Mouse (Mus musculus) myocyte (in vitro differentiated cells): ENCODE measurements at regions not wholly inside any gene's neighbourhood (a gene's known extent, or its start where the extent isn't known, plus 50 kb on each side); places are given as distances from the start of the nearest gene placed in this dataset.

Experiments used
- H3K27me3 ChIP-seq: one replicate; pipeline ENCODE4 v1.6.1; 2011; ENCODE audit not compliant: control insufficient read depth, insufficient read depth, insufficient read length
- H3K36me3 ChIP-seq: one replicate; pipeline ENCODE4 v1.6.1; 2011; ENCODE audit not compliant: control insufficient read depth, insufficient read depth
- H3K4me2 ChIP-seq: one replicate; pipeline ENCODE4 v1.6.1; 2011; ENCODE audit warnings: low read depth, control low read depth
- H3K4me3 ChIP-seq: one replicate; pipeline ENCODE4 v1.5.1; 2011; ENCODE audit warnings: mild to moderate bottlenecking, control low read depth, moderate library complexity
- H3K79me2 ChIP-seq: one replicate; pipeline ENCODE4 v1.6.1; 2011; ENCODE audit not compliant: control insufficient read depth, insufficient read depth
- H3ac ChIP-seq: one replicate; pipeline ENCODE4 v1.6.1; 2011; ENCODE audit not compliant: control insufficient read depth, insufficient read length
- CEBPB ChIP-seq: IDR thresholded peaks from 2 replicates; pipeline ENCODE4 v1.6.1; 2011; ENCODE audit warnings: mild to moderate bottlenecking, moderate library complexity; ENCODE audit not compliant: poor library complexity, insufficient read depth, severe bottlenecking
- E2F4 ChIP-seq: IDR thresholded peaks from one replicate; pipeline ENCODE4 v1.6.1; 2011; ENCODE audit warnings: mild to moderate bottlenecking, control low read depth, moderate library complexity; ENCODE audit not compliant: insufficient read depth
- MAX ChIP-seq: IDR thresholded peaks from one replicate; pipeline ENCODE4 v1.6.1; 2011; ENCODE audit warnings: low read depth, mild to moderate bottlenecking, control low read depth
- MYOD1 ChIP-seq, 3 experiments: IDR thresholded peaks; one replicate each; pipeline ENCODE4 v1.6.1; 2011; ENCODE audit warnings: control low read depth in 2 of 3, low read depth in 2 of 3, mild to moderate bottlenecking in 2 of 3, moderate library complexity in 1 of 3; ENCODE audit not compliant: insufficient read length in 2 of 3, control insufficient read depth in 1 of 3
- MYOG ChIP-seq, 3 experiments: IDR thresholded peaks; one replicate each; pipeline ENCODE4 v1.6.1; 2011; ENCODE audit warnings: control low read depth in 2 of 3, low read depth in 2 of 3, mild to moderate bottlenecking in 2 of 3; ENCODE audit not compliant: insufficient read length in 2 of 3, control insufficient read depth in 1 of 3, insufficient read depth in 1 of 3
- POLR2A ChIP-seq: IDR thresholded peaks from one replicate; pipeline ENCODE4 v1.6.1; 2011; ENCODE audit warnings: low read depth, mild to moderate bottlenecking, control low read depth, moderate library complexity; ENCODE audit not compliant: insufficient read length
- POLR2AphosphoS2 ChIP-seq: IDR thresholded peaks from one replicate; pipeline ENCODE4 v1.6.1; 2011; ENCODE audit warnings: low read depth, control low read depth; ENCODE audit not compliant: insufficient read length
- REST ChIP-seq: IDR thresholded peaks from one replicate; pipeline ENCODE4 v1.6.1; 2011; ENCODE audit warnings: mild to moderate bottlenecking, control low read depth, moderate library complexity; ENCODE audit not compliant: insufficient read depth, insufficient read length
- SRF ChIP-seq: IDR thresholded peaks from one replicate; pipeline ENCODE4 v1.6.1; 2011; ENCODE audit warnings: low read depth; ENCODE audit not compliant: control insufficient read depth, insufficient read length
- TCF12 ChIP-seq: IDR thresholded peaks from one replicate; pipeline ENCODE4 v1.6.1; 2011; ENCODE audit warnings: mild to moderate bottlenecking, control low read depth; ENCODE audit not compliant: poor library complexity, insufficient read depth, severe bottlenecking
- TCF3 ChIP-seq: IDR thresholded peaks from one replicate; pipeline ENCODE4 v1.6.1; 2011; ENCODE audit warnings: low read depth, control low read depth; ENCODE audit not compliant: insufficient read length
- USF1 ChIP-seq: IDR thresholded peaks from one replicate; pipeline ENCODE4 v1.6.1; 2011; ENCODE audit warnings: low read depth, mild to moderate bottlenecking, control low read depth, moderate library complexity

GRCm38 (mm10) chr12:25245251-25245650 is 148.3 kb upstream of the Id2 start:
- H3K27me3 ChIP-seq: no peaks in the 10 kb centered on the region
- no peak for TF ChIP-seq SRF
- no peak for TF ChIP-seq MAX
- TF ChIP-seq MYOG (IDR thresholded peaks at IDR 0.05; ENCODE audit: control insufficient read depth in 1 of 3, insufficient read depth in 1 of 3, insufficient read length in 2 of 3, low read depth in 2 of 3): no peak
- TF ChIP-seq MYOD1 (IDR thresholded peaks at IDR 0.05; ENCODE audit: control insufficient read depth in 1 of 3, insufficient read length in 2 of 3, low read depth in 2 of 3): no peak
- TF ChIP-seq USF1: no peak
- TF ChIP-seq REST: no peak
- no peak for TF ChIP-seq TCF3
- TF ChIP-seq POLR2AphosphoS2: no peak
- no peak for TF ChIP-seq CEBPB
- TF ChIP-seq E2F4: no peak
- no peak for TF ChIP-seq POLR2A
- TF ChIP-seq TCF12: no peak
- H3K4me3 ChIP-seq: no peak overlapping the region
- H3K4me2 ChIP-seq: no peak overlapping the region
- no peaks in the 10 kb centered on the region for H3K79me2 ChIP-seq
- no peaks in the 10 kb centered on the region for H3K36me3 ChIP-seq
- H3ac ChIP-seq: no peak overlapping the region

DNA sequence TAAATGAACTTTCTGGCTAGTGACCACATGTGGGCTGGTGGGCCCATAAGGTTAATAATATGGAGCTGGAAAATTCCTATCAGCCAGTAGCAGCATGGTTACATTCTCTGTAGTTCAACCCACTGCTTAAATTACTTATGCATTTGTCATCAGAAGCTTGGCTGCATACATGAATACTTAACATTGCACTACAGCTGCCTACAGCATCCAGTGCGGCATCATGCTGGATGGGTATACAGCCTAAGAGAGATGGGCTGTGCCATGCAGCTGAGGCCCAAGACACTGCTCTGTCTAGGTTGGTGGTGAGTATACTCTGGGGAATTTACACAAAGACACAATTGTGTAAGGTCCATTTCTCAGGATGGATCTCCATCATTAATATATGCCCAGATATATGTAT is 147.7 kb upstream of the Id2 start:
- no peaks in the 10 kb centered on the region for H3K36me3 ChIP-seq
- no peak for TF ChIP-seq TCF12
- no peaks in the 10 kb centered on the region for H3K79me2 ChIP-seq
- H3K4me3 ChIP-seq: no peak overlapping the region
- H3ac ChIP-seq: no peak overlapping the region
- no peak overlapping the region for H3K4me2 ChIP-seq
- H3K27me3 ChIP-seq: no peaks in the 10 kb centered on the region

- H3K4me2 ChIP-seq: no peak overlapping the region
- no peak for TF ChIP-seq POLR2AphosphoS2
- no peak for TF ChIP-seq USF1
- TF ChIP-seq TCF3: no peak
- no peak for TF ChIP-seq SRF
- no peak for TF ChIP-seq TCF12
- TF ChIP-seq MYOG (IDR thresholded peaks at IDR 0.05; ENCODE audit: control insufficient read depth in 1 of 3, insufficient read depth in 1 of 3, insufficient read length in 2 of 3, low read depth in 2 of 3): no peak
- no peak for TF ChIP-seq POLR2A
- no peak for TF ChIP-seq REST
- TF ChIP-seq MAX: no peak
- no peak for TF ChIP-seq MYOD1 (IDR thresholded peaks at IDR 0.05; ENCODE audit: control insufficient read depth in 1 of 3, insufficient read length in 2 of 3, low read depth in 2 of 3)
- TF ChIP-seq E2F4: no peak
- no peak for TF ChIP-seq CEBPB
- no peaks in the 10 kb centered on the region for H3K36me3 ChIP-seq
- no peak overlapping the region for H3ac ChIP-seq
- no peaks in the 10 kb centered on the region for H3K79me2 ChIP-seq
- no peaks in the 10 kb centered on the region for H3K27me3 ChIP-seq
- H3K4me3 ChIP-seq: no peak overlapping the region
Observed at GRCm38 (mm10) chr12:25243901-25244300, 147.0 kb upstream of the Id2 start.

- Histone ChIP-seq H3K79me2 (no peaks in the 10 kb centered on the region), H3ac (no peak overlapping the region), H3K27me3 (no peaks in the 10 kb centered on the region), H3K4me3 (no peak overlapping the region), H3K4me2 (no peak overlapping the region), H3K36me3 (no peaks in the 10 kb centered on the region)
- TF ChIP-seq E2F4 (no peak), TCF3 (no peak), MYOD1 (IDR thresholded peaks at IDR 0.05; ENCODE audit: control insufficient read depth in 1 of 3, insufficient read length in 2 of 3, low read depth in 2 of 3) (no peak), POLR2AphosphoS2 (no peak), SRF (no peak), MYOG (IDR thresholded peaks at IDR 0.05; ENCODE audit: control insufficient read depth in 1 of 3, insufficient read depth in 1 of 3, insufficient read length in 2 of 3, low read depth in 2 of 3) (no peak), REST (no peak), USF1 (no peak), TCF12 (no peak), CEBPB (no peak), POLR2A (no peak), MAX (no peak)
Observed at GRCm38 (mm10) chr12:25242369-25242768, 145.4 kb upstream of the Id2 start.

GRCm38 (mm10) chr12:25241675-25242074 is 144.7 kb upstream of the Id2 start:
- TF ChIP-seq TCF12 (no peak), MYOG (IDR thresholded peaks at IDR 0.05; ENCODE audit: control insufficient read depth in 1 of 3, insufficient read depth in 1 of 3, insufficient read length in 2 of 3, low read depth in 2 of 3) (no peak), SRF (no peak), POLR2A (no peak), E2F4 (no peak), USF1 (no peak), CEBPB (no peak), REST (no peak), TCF3 (no peak), POLR2AphosphoS2 (no peak), MYOD1 (IDR thresholded peaks at IDR 0.05; ENCODE audit: control insufficient read depth in 1 of 3, insufficient read length in 2 of 3, low read depth in 2 of 3) (no peak), MAX (no peak)
- Histone ChIP-seq H3K4me3 (no peak overlapping the region), H3K36me3 (no peaks in the 10 kb centered on the region), H3ac (no peak overlapping the region), H3K79me2 (no peaks in the 10 kb centered on the region), H3K27me3 (no peaks in the 10 kb centered on the region), H3K4me2 (no peak overlapping the region)
